Mouse (Mus musculus): ENCODE measurements around the gene Zfp689. TPM values are rescaled to one million over a fixed set of nuclear protein-coding genes. Genes with fewer than 3 reads are reported as not detected.
"Not testable (repeated sequence)": the region's sequence is repeated elsewhere in the genome, so short reads cannot be mapped to it uniquely, and the experiment has no call there.

The Zfp689 gene
- not detected in 2 replicates for polyA plus RNA-seq (2012; ENCODE audit: insufficient read depth, insufficient read length, low replicate concordance, missing spikeins)

- TF ChIP-seq POLR2A (IDR thresholded peaks at IDR 0.05; ENCODE audit: insufficient read depth, low read depth, low read length) (peak; percentile 37; the same call in 1 of the 2 replicates), CTCF (IDR thresholded peaks at IDR 0.05; ENCODE audit: insufficient read depth, low read depth, low read length) (no peak)
- Histone ChIP-seq H3K4me1 (ENCODE audit: control insufficient read depth, insufficient read depth, low read length) (peaks cover 13% of the 10 kb centered on the region), H3K4me3 (ENCODE audit: insufficient read depth, low read depth, low read length) (peak within 1 kb of the TSS; percentile 94), H3K27ac (ENCODE audit: insufficient read depth, low read depth, low read length) (peak within 1 kb of the TSS; percentile 92)
- under 1% methylated on average over 54 of the region's 54 CpGs for WGBS
These were observed at the start of gene Zfp689 for GRCm38 (mm10) chr7:127448521-127449300. Gene Zfp689 (minus strand): TSS chr7:127449158.

DNA sequence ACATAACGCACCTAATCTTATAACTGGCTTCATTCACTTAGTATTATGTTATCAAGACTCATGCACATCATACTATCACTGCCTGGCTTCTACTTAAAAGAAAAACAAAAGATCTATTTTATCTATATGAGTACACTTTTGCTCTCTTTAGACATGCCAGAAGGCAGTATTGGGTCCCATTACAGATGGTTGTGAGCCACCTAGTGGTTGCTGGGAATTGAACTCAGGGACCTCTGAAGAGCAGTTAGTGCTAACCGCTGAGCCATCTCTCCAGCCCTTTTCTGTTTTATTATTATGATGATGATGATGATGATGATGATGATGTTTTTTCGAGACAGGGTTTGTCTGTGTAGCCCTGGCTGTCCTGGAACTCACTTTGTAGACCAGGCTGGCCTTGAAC, 49.4 kb upstream of the Zfp689 start:
- WGBS = 30% methylated on average over 3 of the region's 3 CpGs
- Histone ChIP-seq H3K4me1 (ENCODE audit: control insufficient read depth, insufficient read depth, low read length) (no peaks in the 10 kb centered on the region), H3K4me3 (ENCODE audit: insufficient read depth, low read depth, low read length) (no peak overlapping the region), H3K27ac (ENCODE audit: insufficient read depth, low read depth, low read length) (no peak overlapping the region)
- TF ChIP-seq CTCF (IDR thresholded peaks at IDR 0.05; ENCODE audit: insufficient read depth, low read depth, low read length) (no peak), POLR2A (IDR thresholded peaks at IDR 0.05; ENCODE audit: insufficient read depth, low read depth, low read length) (no peak)

- no peak overlapping the region for H3K4me3 ChIP-seq (ENCODE audit: insufficient read depth, low read depth, low read length)
- no peak overlapping the region for H3K27ac ChIP-seq (ENCODE audit: insufficient read depth, low read depth, low read length)
- TF ChIP-seq POLR2A (IDR thresholded peaks at IDR 0.05; ENCODE audit: insufficient read depth, low read depth, low read length) = no peak
- TF ChIP-seq CTCF (IDR thresholded peaks at IDR 0.05; ENCODE audit: insufficient read depth, low read depth, low read length) = no peak
- no peaks in the 10 kb centered on the region for H3K4me1 ChIP-seq (ENCODE audit: control insufficient read depth, insufficient read depth, low read length)
- 77% methylated on average over 2 of the region's 2 CpGs for WGBS
These were observed 48.4 kb upstream of the Zfp689 start for GRCm38 (mm10) chr7:127497382-127497781.

- Histone ChIP-seq H3K4me1 (ENCODE audit: control insufficient read depth, insufficient read depth, low read length) (no peaks in the 10 kb centered on the region), H3K4me3 (ENCODE audit: insufficient read depth, low read depth, low read length) (no peak overlapping the region), H3K27ac (ENCODE audit: insufficient read depth, low read depth, low read length) (no peak overlapping the region)
- TF ChIP-seq POLR2A (IDR thresholded peaks at IDR 0.05; ENCODE audit: insufficient read depth, low read depth, low read length) (no peak), CTCF (IDR thresholded peaks at IDR 0.05; ENCODE audit: insufficient read depth, low read depth, low read length) (no peak)
These were observed 45.7 kb upstream of the Zfp689 start for GRCm38 (mm10) chr7:127494648-127495047.

GRCm38 (mm10) chr7:127491846-127492245, 42.9 kb upstream of the Zfp689 start:
- 70% methylated on average over 3 of the region's 3 CpGs for WGBS
- TF ChIP-seq CTCF (IDR thresholded peaks at IDR 0.05; ENCODE audit: insufficient read depth, low read depth, low read length) = no peak
- no peak for TF ChIP-seq POLR2A (IDR thresholded peaks at IDR 0.05; ENCODE audit: insufficient read depth, low read depth, low read length)

GRCm38 (mm10) chr7:127489982-127490381, 41.0 kb upstream of the Zfp689 start:
- H3K27ac ChIP-seq (ENCODE audit: insufficient read depth, low read depth, low read length) = no peak overlapping the region
- H3K4me1 ChIP-seq (ENCODE audit: control insufficient read depth, insufficient read depth, low read length) = peaks cover 2% of the 10 kb centered on the region; the same call in 1 of the 2 replicates
- no peak overlapping the region for H3K4me3 ChIP-seq (ENCODE audit: insufficient read depth, low read depth, low read length)
- TF ChIP-seq CTCF (IDR thresholded peaks at IDR 0.05; ENCODE audit: insufficient read depth, low read depth, low read length) (no peak), POLR2A (IDR thresholded peaks at IDR 0.05; ENCODE audit: insufficient read depth, low read depth, low read length) (no peak)
- WGBS = 97% methylated on average over 7 of the region's 7 CpGs

More at GRCm38 (mm10) chr7:127491846-127492245, 42.9 kb upstream of the Zfp689 start:
- no peak overlapping the region for H3K4me3 ChIP-seq (ENCODE audit: insufficient read depth, low read depth, low read length)
- no peak overlapping the region for H3K27ac ChIP-seq (ENCODE audit: insufficient read depth, low read depth, low read length)
- no peaks in the 10 kb centered on the region for H3K4me1 ChIP-seq (ENCODE audit: control insufficient read depth, insufficient read depth, low read length)

GRCm38 (mm10) chr7:127488364-127488763, 39.4 kb upstream of the Zfp689 start:
- not testable (repeated sequence) for H3K4me3 ChIP-seq (ENCODE audit: insufficient read depth, low read depth, low read length); H3K4me1 ChIP-seq (ENCODE audit: control insufficient read depth, insufficient read depth, low read length); H3K27ac ChIP-seq (ENCODE audit: insufficient read depth, low read depth, low read length)
- WGBS = 69% methylated on average over 5 of the region's 5 CpGs

DNA sequence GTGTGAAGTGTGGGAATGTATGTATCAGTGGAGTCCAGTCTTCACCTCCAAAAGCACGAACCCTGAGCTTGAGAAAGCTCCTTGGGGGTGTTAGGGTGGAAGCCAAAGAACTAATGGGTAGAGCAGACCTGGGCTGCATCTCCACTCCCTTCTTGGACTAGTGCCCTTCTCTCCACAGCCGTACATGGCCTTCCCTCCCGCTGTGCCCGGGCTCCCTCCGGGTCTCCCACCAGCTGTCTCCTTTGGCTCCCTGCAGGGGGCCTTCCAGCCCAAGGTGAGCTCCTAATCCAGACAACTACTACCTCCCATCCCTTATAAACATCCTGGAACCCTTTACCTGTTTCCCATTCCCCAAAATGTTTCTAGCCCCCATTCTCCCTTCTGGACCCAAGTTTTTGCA, 36.5 kb upstream of the Zfp689 start:
- no peak for TF ChIP-seq CTCF (IDR thresholded peaks at IDR 0.05; ENCODE audit: insufficient read depth, low read depth, low read length)
- TF ChIP-seq POLR2A (IDR thresholded peaks at IDR 0.05; ENCODE audit: insufficient read depth, low read depth, low read length) = no peak
- Histone ChIP-seq H3K27ac (ENCODE audit: insufficient read depth, low read depth, low read length) (no peak overlapping the region), H3K4me1 (ENCODE audit: control insufficient read depth, insufficient read depth, low read length) (peaks cover 10% of the 10 kb centered on the region; the same call in 1 of the 2 replicates), H3K4me3 (ENCODE audit: insufficient read depth, low read depth, low read length) (no peak overlapping the region)
- 66% methylated on average over 5 of the region's 5 CpGs for WGBS

- WGBS = 42% methylated on average over 2 of the region's 2 CpGs
- no peak overlapping the region; the same call in 1 of the 2 replicates for H3K4me3 ChIP-seq (ENCODE audit: insufficient read depth, low read depth, low read length)
- H3K27ac ChIP-seq (ENCODE audit: insufficient read depth, low read depth, low read length) = no peak overlapping the region
- TF ChIP-seq POLR2A (IDR thresholded peaks at IDR 0.05; ENCODE audit: insufficient read depth, low read depth, low read length) (no peak), CTCF (IDR thresholded peaks at IDR 0.05; ENCODE audit: insufficient read depth, low read depth, low read length) (no peak)
- H3K4me1 ChIP-seq (ENCODE audit: control insufficient read depth, insufficient read depth, low read length) = peaks cover 16% of the 10 kb centered on the region; the same call in 1 of the 2 replicates
These were observed 31.4 kb upstream of the Zfp689 start for GRCm38 (mm10) chr7:127480321-127480720.

All from olfactory bulb, adult 2 months (tissue).